Mouse (Mus musculus) testis, postnatal 14 days (tissue): Measurements from ENCODE around the gene Atp2a1.
"Not testable (repeated sequence)": the region's sequence is repeated elsewhere in the genome, so short reads cannot be mapped to it uniquely, and the experiment has no call there.

Experiments
- DNase-seq: peaks from one replicate; pipeline ENCODE4 v3.0.0; 2021; ENCODE audit warnings: low spot score

The Atp2a1 gene

DNA sequence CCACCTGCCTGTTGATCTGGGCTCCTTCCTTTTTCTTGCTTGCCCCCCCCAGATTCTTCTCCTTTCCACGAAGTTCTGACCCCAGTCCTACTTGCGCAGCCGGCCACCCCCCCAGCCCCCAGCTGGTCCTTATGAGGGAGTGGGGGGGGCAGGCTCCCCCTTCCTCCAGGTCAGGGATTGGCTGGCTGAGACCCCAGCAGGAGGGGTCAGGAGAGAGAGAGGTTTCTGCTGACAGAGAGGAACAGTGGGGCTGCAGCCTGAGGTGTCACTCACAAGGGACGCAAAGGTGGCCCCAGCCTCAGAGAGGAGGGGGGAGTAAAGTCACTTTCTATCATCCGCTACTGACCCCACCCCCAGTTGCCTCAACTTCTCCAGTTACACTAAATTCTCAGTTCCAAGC lies at the start of gene Atp2a1:
Gene Atp2a1 (minus strand): TSS at position 105 of the 400 bp plus-strand sequence.
- DNase-seq: no peak

DNA sequence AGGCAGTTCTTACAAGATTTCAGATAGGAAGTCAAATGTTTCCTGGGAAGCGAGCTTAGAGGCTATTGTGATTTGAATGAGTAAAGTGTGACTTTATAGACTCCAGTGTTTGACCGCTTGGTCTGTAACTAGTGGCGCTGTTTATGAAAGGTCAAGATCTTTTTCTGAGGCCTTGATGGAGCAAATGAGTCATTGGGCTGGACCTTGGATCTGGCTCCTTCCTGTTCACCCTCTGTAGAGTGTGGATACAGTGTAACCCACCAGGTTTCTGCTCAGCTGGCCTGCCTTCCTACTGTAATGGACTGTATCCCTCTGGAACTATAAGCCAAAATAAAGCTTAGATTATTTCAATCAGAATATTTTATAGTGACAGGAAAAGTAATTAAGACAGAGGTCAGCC lies 48.4 kb upstream of the Atp2a1 start:
- DNase-seq: no peak

DNA sequence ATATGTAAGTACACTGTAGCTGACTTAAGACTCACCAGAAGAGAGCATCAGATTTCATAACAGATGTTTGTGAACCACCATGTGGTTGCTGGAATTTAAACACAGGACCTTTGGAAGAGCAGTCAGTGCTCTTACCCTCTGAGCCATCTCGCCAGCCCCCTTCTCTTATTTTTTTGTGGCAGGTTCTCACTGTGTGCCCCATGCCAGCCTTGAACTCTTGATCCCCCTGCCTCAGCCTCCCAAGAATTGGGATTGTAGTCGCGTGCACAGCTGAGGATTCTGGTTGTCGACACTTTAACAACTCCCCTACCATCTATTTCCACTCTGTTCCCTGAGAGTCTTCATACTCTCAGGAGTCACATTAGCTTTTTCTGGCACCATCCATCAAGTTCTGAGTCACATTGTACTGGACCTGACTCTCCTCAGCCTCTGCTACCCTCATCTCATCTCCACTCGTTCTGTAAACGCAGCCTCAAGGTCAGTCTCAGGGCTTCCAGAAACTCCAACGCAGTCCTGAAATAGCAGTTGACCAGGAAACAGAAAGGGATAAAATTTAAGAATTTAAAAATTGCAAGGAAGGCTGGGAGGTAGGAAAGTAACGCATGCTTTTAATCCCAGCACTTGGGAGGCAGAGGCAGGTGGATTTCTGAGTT lies 44.3 kb upstream of the Atp2a1 start:
- no peak for DNase-seq

DNA sequence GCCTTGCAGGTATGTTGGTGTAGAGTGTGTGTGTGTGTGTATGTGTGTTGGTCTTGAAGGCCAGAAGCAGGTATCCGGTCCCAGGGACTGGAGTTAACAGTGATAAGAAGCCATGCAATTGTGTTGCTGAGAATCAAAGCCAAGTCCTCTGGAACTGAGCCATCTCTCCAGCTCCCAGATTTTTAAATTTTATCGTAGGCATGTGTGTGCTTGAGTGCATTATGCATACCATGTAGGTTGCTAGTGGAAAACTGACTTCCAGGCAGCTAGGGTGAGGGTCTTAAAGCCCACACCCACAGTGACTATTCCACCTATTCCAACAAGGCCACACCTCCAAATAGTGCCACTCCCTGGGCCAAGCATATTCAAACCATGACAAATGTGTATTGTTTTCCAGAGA lies 42.0 kb upstream of the Atp2a1 start:
- DNase-seq: no peak

DNA sequence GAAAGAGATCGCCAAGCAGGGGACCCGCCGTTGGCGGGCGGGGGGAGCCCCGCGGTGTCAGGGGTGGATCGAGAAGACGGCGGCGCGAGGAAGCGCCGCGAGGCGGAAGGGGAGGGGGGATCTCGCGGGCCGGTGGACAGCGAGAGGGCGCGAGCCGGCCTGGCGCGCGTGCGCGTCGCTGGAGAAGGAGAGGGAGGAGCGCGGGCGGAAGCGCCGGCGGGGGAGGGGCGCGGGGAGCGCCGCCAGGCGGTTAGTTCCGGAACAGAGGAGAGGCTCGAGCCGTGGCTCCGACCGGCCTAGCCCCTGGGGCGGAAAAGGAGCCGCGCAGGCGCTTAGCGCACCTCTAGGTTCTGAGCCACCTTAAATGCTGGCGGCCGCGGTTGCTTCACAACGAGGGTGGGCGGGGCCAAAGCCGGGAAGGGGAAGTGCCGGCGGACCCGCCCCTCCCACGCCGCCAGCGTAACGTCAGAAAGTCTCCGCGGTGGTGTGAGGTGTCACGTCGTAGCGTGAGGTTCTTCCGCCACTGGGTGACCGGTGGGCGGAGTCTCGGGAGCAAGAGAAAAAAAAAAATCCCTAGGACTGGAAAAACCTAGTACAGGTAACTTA lies 40.5 kb upstream of the Atp2a1 start, which contains the start of gene Atxn2l:
Gene Atxn2l (minus strand): TSS at position 165 of the 606 bp plus-strand sequence.
- peak; percentile 99 for DNase-seq

DNA sequence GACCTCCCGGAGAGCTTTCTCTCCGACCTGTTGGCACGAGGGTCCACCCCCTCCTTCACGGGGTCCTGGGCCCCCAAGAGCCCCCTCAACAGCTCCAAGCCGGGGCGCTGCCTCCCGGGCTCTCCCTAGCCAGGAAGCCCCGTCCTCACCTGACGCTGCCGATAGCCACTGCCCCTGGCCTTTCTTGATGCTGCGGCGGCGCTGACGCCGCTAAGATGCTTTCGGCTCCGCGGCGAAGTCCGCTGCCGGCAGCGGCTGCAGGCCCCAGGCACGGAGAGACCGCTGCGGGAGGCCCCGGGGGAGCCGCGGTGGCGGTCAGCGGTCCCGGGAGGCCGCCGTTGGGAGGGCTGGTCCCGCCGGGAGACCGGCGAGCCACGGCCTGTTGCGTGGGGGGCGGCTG lies 39.8 kb upstream of the Atp2a1 start:
- no peak for DNase-seq

DNA sequence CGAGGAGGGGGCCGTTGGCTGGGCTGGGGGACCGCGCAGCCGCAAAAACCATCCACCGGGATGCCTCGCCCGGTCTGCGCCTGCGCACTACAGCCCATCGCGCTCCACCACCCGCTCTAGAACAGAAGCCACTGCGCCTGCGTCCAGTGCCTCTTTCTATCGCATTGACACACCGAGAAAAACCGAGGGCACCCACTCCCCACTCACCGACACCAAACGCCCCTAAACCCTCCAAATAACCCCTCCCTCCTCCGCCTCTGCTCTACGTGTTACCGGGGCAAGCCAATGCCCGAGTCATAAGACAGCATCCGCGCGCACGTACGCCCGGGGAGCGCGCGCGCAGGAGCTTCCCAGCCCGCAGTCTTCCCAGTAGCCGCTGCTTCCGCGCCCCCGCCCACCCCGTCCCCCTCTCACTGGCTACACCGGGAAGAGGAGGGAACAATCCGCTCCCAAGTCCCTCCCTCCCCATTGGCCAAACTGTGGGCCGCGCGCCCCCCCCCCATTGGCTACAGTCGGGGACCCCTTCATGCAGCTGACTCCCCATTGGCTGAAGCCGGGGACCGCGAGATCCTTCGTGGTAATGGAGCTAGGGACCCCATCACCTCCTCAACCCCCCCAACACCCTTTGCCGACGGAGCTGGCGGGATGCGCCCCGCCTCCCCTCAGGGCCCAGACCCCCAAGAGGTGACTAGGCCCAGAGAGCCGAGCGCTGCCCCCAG lies 39.3 kb upstream of the Atp2a1 start:
- DNase-seq: peak; percentile 95

DNA sequence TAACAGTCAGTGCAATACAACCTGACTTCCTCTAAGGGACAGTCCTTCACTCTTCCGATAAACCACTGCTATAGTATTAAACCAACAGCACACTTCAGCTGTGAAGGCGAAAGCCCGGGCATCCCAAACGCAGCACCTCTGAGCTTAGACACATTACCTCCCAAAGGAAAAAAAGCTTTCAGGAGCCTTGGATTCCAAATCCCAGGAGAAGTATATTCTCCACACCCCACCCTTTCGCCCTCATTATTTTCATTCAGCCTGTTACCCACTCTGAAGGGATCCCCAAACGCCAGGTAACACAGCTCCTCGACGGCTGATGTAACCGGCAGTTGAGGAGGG lies 38.7 kb upstream of the Atp2a1 start:
- DNase-seq: no peak

DNA sequence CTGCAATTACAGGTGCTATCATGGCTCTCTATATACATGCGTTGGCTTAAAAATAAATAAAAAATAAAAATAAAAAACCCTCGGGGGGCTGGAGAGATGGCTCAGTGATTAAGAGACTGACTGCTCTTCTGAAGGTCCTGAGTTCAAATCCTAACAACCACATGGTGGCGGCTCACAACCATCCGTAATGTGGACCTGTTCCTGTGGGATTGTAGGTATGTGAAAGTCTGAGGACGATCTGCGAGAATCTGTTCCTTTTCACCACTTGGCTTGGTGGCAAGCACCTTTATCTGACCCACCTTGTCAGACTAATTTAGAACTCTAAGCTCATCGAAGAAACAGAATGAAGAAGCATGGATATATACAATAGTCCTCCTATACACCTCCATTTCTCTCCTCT lies 36.5 kb upstream of the Atp2a1 start:
- no peak for DNase-seq

DNA sequence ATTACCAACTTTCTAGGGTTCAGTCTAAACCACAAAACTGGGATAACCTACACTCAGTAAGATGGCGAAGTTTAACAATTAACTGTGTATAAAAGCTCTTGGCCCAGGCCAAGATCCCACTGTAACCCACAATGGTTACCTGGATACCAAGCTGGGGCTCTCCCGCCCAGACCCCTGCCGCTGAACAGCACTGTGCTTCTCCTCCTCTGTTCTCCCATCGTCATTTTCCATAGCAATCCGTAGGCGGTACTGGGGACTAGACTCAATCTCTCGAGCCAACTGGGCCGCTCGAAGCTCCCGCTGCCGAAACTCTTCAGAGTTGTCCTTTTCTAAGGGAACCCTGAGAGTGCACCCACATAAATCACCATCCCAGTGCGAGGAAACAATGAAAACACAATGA lies 35.1 kb upstream of the Atp2a1 start:
- no peak for DNase-seq

DNA sequence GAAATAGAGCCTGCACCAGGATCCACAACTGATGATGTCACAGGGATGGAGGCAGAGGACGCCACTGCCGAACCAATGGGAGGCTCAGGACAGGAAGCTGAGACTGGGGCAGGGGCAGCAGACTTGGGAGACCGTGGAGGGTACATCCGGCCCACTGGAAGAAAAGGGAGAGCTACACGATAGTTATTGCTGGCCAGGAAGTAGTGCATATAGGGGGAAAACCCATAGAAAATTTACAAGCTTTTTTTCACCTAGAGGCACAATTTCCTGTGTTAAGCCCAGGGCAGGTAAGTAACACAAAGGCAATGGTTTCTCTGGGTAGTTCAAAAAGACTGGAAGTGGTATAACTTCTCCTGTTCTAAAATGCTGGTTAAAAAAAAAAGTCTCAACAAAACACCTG lies 33.6 kb upstream of the Atp2a1 start:
- no peak for DNase-seq

DNA sequence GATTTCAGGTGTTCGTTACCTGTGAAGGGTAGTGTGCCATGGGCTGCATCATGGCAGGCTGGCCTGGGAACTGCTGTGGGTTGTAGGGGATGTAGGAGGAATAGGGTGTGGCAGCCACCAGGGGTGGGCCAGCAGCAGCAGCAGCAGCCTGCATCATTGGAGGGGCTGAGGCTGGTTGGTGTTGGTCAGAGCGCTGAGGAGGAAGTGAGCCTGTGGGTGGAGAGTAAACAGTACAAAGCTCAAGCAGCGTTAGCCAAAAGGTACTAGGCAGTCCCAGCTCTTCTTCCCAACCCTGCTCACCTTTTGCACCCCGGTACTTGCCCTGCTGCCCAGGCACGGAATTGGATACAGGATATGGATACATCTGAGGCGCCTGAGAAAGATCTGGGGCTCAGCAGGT lies 31.2 kb upstream of the Atp2a1 start:
- no peak for DNase-seq

DNA sequence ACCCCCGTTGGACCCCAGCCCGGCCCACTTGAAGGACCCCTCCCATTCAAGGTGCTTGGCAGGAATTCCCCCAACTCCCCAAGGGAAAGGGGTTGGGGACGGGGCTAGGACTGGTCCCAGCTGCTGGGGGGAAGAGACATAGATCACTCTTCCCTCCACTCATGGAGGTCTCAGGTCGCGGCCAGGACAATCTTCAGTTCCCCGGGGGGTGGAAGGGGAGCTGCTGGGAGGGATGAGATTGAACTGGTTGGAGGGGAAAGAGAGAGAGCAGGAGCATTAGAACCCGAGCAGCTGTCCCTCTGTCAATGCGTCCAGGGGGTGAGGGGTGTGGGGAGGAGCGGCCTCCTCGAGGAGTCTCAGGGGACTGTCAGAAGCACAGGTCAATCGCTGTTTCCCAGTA lies 29.1 kb upstream of the Atp2a1 start:
- no peak for DNase-seq

DNA sequence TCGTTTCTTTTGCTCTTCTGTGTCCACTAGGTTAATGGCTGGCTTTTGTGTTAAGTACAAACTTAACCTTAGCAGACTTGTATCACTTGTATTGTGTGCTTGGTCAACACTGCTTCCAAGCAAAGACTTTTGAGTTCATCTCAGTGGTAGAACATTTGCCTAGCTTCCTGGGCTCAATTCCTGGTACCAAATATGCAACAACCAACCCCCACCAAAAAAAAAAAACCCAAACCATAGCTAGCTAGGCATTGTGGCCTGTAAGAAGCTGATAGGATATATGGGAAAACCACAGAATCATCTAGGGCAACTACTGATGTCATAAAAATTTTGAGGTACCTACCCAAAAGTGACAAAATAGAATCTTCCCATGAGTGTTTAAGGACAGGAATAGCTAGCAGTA lies 28.1 kb upstream of the Atp2a1 start:
- DNase-seq: no peak

DNA sequence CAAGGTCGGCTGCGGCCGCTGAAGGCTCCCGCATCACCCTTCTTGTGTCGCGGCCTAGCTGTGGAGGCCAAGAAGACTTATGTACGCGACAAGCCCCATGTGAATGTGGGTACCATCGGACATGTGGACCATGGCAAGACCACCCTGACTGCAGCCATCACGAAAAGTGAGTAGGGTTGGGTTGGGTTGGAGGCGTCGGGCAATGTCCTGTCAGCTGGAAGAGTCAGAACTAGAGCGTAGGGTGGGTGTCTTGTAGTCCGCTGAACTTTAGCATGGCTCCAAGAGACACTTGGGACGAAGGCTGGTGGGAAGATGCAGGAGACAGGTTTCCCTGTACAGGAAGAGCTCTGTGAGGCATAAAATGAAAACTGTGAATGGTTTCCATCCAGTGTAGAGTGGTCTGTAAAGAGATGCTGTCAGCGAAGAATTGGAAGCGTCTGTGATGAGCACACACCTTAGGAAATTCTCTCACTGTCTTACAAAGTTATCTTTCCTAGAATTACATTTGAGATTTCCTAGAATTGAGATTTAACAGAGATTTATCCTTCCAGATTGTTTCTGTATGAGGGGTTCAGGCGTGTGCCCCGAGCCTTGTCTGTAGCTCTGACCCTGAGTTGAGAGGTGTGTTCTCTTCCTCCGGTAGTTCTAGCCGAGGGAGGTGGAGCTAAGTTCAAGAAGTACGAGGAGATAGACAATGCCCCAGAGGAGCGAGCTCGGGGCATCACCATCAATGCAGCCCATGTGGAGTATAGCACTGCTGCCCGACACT lies 24.9 kb upstream of the Atp2a1 start:
- DNase-seq: not testable (repeated sequence)

DNA sequence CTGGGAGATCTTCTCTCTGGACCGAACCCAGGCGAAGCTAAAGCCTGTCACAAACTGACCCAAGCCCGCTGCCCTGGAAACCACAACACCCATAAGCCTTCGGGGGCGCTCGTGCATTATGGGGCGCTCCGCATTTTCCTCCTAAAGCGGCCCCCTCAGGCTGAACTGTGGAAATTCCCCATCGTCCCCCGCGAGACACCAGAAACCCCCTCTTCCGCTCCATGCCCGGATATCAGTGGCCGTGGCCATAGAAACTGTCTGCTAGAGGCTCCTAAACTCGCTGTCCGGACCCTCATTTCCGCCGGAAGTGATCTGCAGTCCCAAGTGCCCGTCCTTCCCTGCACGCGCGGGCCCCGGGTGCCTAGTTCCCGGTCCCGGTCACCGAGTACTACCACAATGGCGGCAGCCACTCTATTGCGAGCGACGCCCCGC lies 24.2 kb upstream of the Atp2a1 start, which contains the start of gene Tufm:
Gene Tufm (plus strand): TSS at position 310 of the 432 bp plus-strand sequence.
- DNase-seq: peak; percentile 98

DNA sequence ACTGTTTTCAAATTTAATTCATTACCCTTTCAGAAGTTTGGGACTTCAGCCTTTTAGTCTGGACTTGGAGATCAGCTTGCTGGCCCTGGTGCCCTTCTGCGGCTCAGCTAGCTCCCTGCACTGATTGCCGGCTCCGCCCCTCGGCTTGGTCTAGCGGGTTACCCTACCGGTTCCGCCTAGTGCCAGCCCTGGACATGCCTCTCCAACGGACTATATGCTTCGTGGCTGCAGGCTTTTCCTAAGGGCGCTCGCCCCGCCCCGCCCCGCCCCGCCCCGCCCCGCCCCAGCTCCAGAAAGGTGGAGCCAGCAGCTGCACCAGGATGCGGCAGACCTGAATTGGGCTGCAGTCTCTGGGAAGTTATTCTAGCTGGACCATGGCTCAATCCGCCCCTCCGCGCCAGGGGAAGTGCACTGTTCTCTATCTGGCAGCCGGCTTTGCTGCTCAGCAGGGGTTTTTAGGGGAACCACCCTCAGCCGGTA lies 19.5 kb upstream of the Atp2a1 start:
- peak; percentile 88 for DNase-seq

DNA sequence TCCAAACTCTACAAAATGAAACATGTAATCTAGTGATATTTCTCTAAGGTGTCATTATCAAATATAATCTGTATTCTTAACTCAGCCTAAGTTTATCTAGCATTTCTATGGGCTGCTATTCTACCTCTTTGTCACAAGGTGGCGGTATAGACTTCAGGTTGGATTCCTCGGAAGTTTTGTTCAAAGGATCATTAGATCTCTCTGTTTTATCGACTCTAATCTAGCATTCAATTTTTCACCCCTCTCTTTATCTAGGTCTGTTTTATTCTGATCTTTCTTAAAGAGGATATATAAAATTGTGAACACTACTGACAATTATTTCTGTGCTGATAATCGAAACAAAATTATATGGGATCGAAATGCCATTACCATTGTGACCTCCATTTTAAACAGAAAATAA lies 18.8 kb upstream of the Atp2a1 start:
- no peak for DNase-seq

DNA sequence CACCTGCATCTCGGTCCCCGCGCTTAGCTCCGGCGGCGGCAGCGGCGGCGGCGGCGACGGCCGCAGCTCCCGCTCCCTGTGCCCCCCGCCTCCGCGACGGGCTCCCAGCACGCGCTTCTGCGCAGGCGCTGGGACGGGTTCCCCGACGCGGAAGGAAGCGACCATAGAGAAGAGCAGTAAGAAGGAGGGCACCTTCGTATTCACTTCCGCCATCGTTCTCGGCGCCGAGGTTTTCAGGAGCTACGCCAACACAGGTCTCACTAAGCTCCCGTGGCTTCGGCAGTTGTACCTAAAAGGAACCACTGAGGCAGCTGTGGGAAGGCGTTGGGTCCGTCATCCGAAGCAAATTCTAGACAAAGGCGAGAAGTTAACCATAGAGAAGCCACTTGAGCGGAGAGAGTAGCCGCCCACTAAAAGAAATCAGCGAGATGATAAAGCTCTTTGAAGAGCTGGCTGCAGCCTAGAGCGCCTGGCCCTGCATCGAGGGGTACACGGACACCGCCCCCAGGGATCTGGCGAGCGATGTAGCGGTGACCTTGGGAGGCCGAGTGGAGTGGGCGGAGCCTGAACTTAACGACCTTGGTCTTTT lies 12.2 kb upstream of the Atp2a1 start, which contains the start of gene Sh2b1:
Gene Sh2b1 (minus strand): TSS at position 432 of the 589 bp plus-strand sequence.
- peak; percentile 91 for DNase-seq

DNA sequence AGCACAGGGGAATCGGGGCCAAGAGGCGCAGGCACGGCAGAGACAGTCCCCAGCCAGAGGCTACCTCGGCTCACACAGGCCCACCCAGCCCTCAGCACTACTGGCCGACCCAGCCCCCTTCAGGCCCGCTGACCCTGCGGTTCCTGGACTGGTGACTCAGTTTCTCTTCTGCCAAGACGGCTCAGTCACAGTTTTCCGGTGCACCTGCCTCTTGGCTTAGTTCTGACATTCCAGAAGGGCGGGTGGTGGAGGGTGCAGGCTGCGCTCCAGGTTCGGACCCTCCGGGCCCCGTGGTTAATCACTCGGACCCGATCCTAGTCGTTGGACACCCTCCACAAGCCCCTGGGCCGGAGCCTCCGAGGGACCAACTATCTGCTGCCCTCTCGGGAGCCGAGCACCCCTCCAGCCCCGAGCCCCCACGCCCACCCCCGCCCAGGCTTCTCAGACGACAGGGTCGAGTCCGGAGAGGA lies 11.6 kb upstream of the Atp2a1 start:
- no peak for DNase-seq

DNA sequence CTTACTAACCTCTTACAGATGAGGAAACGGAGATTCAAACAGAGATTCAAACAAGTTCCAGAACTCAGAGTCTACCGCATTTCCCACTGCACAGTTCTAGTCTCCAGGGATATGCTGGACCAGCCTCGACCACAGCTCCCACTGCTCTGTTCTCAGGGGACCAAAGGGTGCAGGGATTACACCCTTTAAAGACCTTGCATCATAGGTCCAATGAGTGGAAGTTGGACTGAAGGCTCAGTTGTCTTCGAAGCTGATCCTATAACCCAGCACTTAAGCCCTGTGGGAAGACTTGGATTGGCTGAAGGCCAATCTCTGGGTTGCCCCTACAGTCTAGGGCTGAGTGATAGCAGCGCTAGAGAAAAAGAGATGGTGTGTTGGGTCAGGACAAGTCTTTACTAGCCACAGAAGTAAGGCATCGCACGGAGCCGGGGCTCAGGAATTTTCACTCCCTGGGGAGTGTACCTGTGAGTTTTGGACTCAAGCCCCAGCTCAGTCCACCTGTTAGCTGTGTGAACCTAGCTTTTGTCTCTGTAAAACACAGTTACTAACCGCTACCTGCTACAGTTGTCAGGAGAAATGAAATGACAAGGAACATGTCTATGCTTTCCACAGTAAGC lies 10.7 kb upstream of the Atp2a1 start:
- no peak for DNase-seq
